Mouse (Mus musculus) liver, embryonic 14.5 days (tissue): Measurements from ENCODE around the gene Lama5. TPM values are rescaled to one million over a fixed set of nuclear protein-coding genes. Genes with fewer than 3 reads are reported as not detected.
A peak's percentile ranks its signal among the peaks of the same experiment; 100 is the strongest.

ENCODE experiments used
- ATAC-seq: fragments of 200-750 bp; cut with Nextera tagmentation; 2 replicates; pipeline ENCODE4 v1.8.0; 2017; ENCODE audit warnings: moderate number of reproducible peaks, mild to moderate bottlenecking, moderate library complexity; ENCODE audit not compliant: insufficient read depth
- DNase-seq, 3 experiments: peaks; one replicate each; pipeline ENCODE4 v3.0.0-alpha.2; 2012 to 2013; ENCODE audit warnings: low read depth in 3 of 3, low spot score in 3 of 3
- H3K27ac ChIP-seq: fragments of 300-500 bp; sonication (generic); 2 replicates; pipeline ENCODE4 v1.5.1; 2014; ENCODE audit warnings: moderate library complexity, mild to moderate bottlenecking, control low read depth, inconsistent platforms
- H3K27me3 ChIP-seq: fragments of 300-500 bp; sonication (generic); 2 replicates; pipeline ENCODE4 v1.6.1; 2014; ENCODE audit warnings: mild to moderate bottlenecking, low read length, moderate library complexity; ENCODE audit not compliant: control insufficient read depth, insufficient read depth
- H3K36me3 ChIP-seq: fragments of 300-500 bp; sonication (generic); replicated peaks from 2 replicates; pipeline ENCODE4 v1.6.1; 2014; ENCODE audit warnings: low read depth; ENCODE audit not compliant: control insufficient read depth, insufficient read depth
- H3K4me1 ChIP-seq, 2 experiments: fragments of 200-500 bp in 1 of 2; fragments of 300-500 bp in 1 of 2; sonication (generic) in 1 of 2; replicated peaks; 2 replicates each; pipeline ENCODE4 v1.6.1; 2012 to 2014; ENCODE audit warnings: antibody characterized with exemption in 1 of 2, inconsistent platforms in 1 of 2, low read length in 1 of 2; ENCODE audit not compliant: control insufficient read depth in 2 of 2, insufficient read depth in 2 of 2
- H3K4me2 ChIP-seq: fragments of 300-500 bp; sonication (generic); 2 replicates; pipeline ENCODE4 v1.6.1; 2014; ENCODE audit warnings: low read depth, mild to moderate bottlenecking, control low read depth, moderate library complexity
- H3K4me3 ChIP-seq, 2 experiments: fragments of 200-500 bp in 1 of 2; fragments of 300-500 bp in 1 of 2; sonication (generic) in 1 of 2; 2 replicates each; pipeline ENCODE4 v1.5.1; 2012 to 2014; ENCODE audit warnings: low read depth in 2 of 2, low read length in 2 of 2, mild to moderate bottlenecking in 2 of 2, control low read depth in 1 of 2, inconsistent platforms in 1 of 2, moderate library complexity in 1 of 2; ENCODE audit not compliant: insufficient read depth in 1 of 2
- H3K9ac ChIP-seq: fragments of 300-500 bp; sonication (generic); replicated peaks from 2 replicates; pipeline ENCODE4 v1.6.1; 2014; ENCODE audit warnings: mild to moderate bottlenecking, control low read depth, moderate library complexity
- H3K9me3 ChIP-seq: fragments of 300-500 bp; sonication (generic); 2 replicates; pipeline ENCODE4 v1.6.1; 2016; ENCODE audit warnings: low read length, mixed read lengths; ENCODE audit not compliant: control insufficient read depth
- CTCF ChIP-seq: IDR thresholded peaks from 2 replicates; pipeline ENCODE4 v1.5.1; 2016; ENCODE audit warnings: antibody characterized with exemption, low read depth, control low read depth
- EP300 ChIP-seq: IDR thresholded peaks from 2 replicates; pipeline ENCODE4 v1.6.1; 2016; ENCODE audit warnings: antibody characterized with exemption, low read depth
- WGBS: fragments of 180-500 bp; shearing (Covaris S2); extraction: QIAGEN DNeasy Blood & Tissue Kit; methylation state at CpG from one replicate; pipeline ENCODE4 v1.1.7; 2014; ENCODE audit not compliant: insufficient replicate concordance; 5-methylcytosine and 5-hydroxymethylcytosine counted together
- polyA plus RNA-seq, 2 experiments: library from polyadenylated mRNA; depleted of rRNA in 1 of 2; stranded (reverse) in 1 of 2; unstranded in 1 of 2; fragments of >200 nt; fragmentation: Nextera tagmentation in 1 of 2; extraction: Ambion mirVana in 1 of 2; gene quantifications; 2 replicates each; pipeline versions ENCODE4 v1.2.1 to v1.2.3; 2012 to 2014

The Lama5 gene
- polyA plus RNA-seq, 2 experiments: 1.9 to 2.7 TPM

GRCm38 (mm10) chr2:180257963-180258865, 32.6 kb upstream of the Lama5 start:
- Histone ChIP-seq H3K4me3 (peak overlapping the region; percentile 74 to 94), H3K4me2 (peak overlapping the region; percentile 78), H3K27me3 (no peaks in the 10 kb centered on the region), H3K9ac (peak overlapping the region; percentile 88), H3K9me3 (no peaks in the 10 kb centered on the region), H3K27ac (no peak overlapping the region; the same call in 1 of the 2 replicates), H3K36me3 (peaks cover 15% of the 10 kb centered on the region), H3K4me1 (peaks cover 0 to 8% of the 10 kb centered on the region in 2 experiments; a peak in 3 of 4 replicates)
- no peak for DNase-seq
- no peak for ATAC-seq
- 38% methylated on average over 11 of the region's 11 CpGs for WGBS
- TF ChIP-seq CTCF (no peak), EP300 (no peak)

GRCm38 (mm10) chr2:180257001-180257521, 31.4 kb upstream of the Lama5 start, which contains the start of gene Rps21:
TSS of gene Rps21 (plus strand) at chr2:180257377.
- peaks cover 0 to 8% of the 10 kb centered on the region in 2 experiments; a peak in 3 of 4 replicates for H3K4me1 ChIP-seq
- peaks cover 15% of the 10 kb centered on the region for H3K36me3 ChIP-seq
- peak within 1 kb of the TSS; percentile 74 to 94 for H3K4me3 ChIP-seq
- ATAC-seq (peak; percentile 96), DNase-seq (peak; percentile 99)
- H3K9me3 ChIP-seq: no peaks in the 10 kb centered on the region
- peak within 1 kb of the TSS; percentile 57 for H3K27ac ChIP-seq
- H3K4me2 ChIP-seq: peak within 1 kb of the TSS; percentile 78
- TF ChIP-seq EP300: no peak
- no peak for TF ChIP-seq CTCF
- H3K27me3 ChIP-seq: no peaks in the 10 kb centered on the region
- H3K9ac ChIP-seq: peak within 1 kb of the TSS; percentile 88
- 0% methylated on average over 38 of the region's 38 CpGs for WGBS

- WGBS: 15% methylated on average over 26 of the region's 26 CpGs
- Histone ChIP-seq H3K36me3 (peaks cover 15% of the 10 kb centered on the region), H3K9ac (peak overlapping the region; percentile 71), H3K9me3 (no peaks in the 10 kb centered on the region), H3K27ac (peak overlapping the region; percentile 57), H3K4me1 (peaks cover 0 to 8% of the 10 kb centered on the region in 2 experiments; a peak in 3 of 4 replicates), H3K27me3 (no peaks in the 10 kb centered on the region), H3K4me3 (peak overlapping the region; percentile 55 to 94), H3K4me2 (peak overlapping the region; percentile 78)
- no peak for TF ChIP-seq EP300
- TF ChIP-seq CTCF: no peak
- DNase-seq: no peak
- ATAC-seq: peak; percentile 36
Measured at GRCm38 (mm10) chr2:180256296-180257000, 30.8 kb upstream of the Lama5 start.

GRCm38 (mm10) chr2:180255701-180256100, 30.0 kb upstream of the Lama5 start:
- Histone ChIP-seq H3K27me3 (no peaks in the 10 kb centered on the region), H3K4me3 (no peak overlapping the region), H3K27ac (no peak overlapping the region), H3K9ac (no peak overlapping the region), H3K4me2 (peak overlapping the region; percentile 78), H3K36me3 (peaks cover 15% of the 10 kb centered on the region), H3K9me3 (no peaks in the 10 kb centered on the region), H3K4me1 (peaks cover 0 to 8% of the 10 kb centered on the region in 2 experiments; a peak in 3 of 4 replicates)
- no peak for ATAC-seq
- TF ChIP-seq CTCF: no peak
- no peak for TF ChIP-seq EP300
- 60% methylated on average over 9 of the region's 9 CpGs for WGBS
- DNase-seq: no peak
